ENCODE assay signal across 9 mouse cellular contexts in the genomic region with DNA sequence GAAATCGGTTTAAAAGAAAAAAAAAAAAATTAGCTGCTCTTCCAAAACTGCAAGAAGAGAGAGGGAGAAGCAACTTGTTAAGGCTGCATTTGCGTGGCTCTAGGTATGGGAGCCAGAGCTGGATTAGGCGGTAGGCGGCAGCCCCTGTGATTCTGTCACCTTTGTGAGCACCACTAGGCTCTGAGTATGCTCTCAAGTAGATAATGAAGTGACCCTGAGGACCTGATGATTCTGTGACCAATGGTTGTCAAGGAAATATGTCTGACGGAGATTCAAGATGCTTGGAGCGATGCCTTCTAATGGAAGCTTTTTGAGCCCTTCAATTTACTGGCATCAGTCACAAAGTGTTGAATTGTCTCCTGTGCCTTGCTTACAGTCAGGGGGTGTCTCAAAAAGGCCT.
DNase-seq lines count a peak whose midpoint lies in the region; ATAC-seq and TF ChIP-seq lines count a peak whose summit lies in the region.
"Had no signal": no experiment of that assay in that cellular context is flagged by ENCODE, and none has a peak within 500 bp of the region (broad histone marks: within the 10 kb centered on the region; RNA-seq: fewer than 3 reads in every experiment).

No protein-coding gene starts in this region.

- peaks cover 3% of the 10 kb centered on the region; the same call in 1 of the 2 replicates for H3K27me3 ChIP-seq in neural tube, embryonic 11.5 days (ENCODE audit: control insufficient read depth, insufficient read depth, low read length)
- no peaks in the 10 kb centered on the region for H3K27me3 ChIP-seq in limb, embryonic 15.5 days
- no peaks in the 10 kb centered on the region for H3K27me3 ChIP-seq in stomach, postnatal 0 days (ENCODE audit: control insufficient read depth, insufficient read depth, low read length)

- H3K36me3 ChIP-seq in neural tube, embryonic 11.5 days (ENCODE audit: control insufficient read depth, insufficient read depth, low read length), result no peaks in the 10 kb centered on the region
- peaks cover 6% of the 10 kb centered on the region; the same call in 1 of the 2 replicates for H3K36me3 ChIP-seq in limb, embryonic 15.5 days
- no peaks in the 10 kb centered on the region for H3K36me3 ChIP-seq in stomach, postnatal 0 days (ENCODE audit: control insufficient read depth, insufficient read depth, low read length)
- H3K36me3 ChIP-seq: liver, embryonic 12.5 days had no signal

- WGBS in neural tube, embryonic 11.5 days, result 17% methylated on average over 6 of the region's 6 CpGs
- 32% methylated on average over 6 of the region's 6 CpGs for WGBS in limb, embryonic 15.5 days
- WGBS in stomach, postnatal 0 days, result 53% methylated on average over 6 of the region's 6 CpGs

- DNase-seq in embryo, embryonic 11 days, result peak; percentile 41
- no peak for DNase-seq in embryo, embryonic 10 days (ENCODE audit: low spot score)
- no peak for DNase-seq in neural tube, embryonic 11.5 days (ENCODE audit: low spot score)
- DNase-seq in neural tube, embryonic 10.5 days (ENCODE audit: extremely low spot score, low spot score), result no peak
- no peak for DNase-seq in stomach, postnatal 0 days (ENCODE audit: low spot score)
- no peak for DNase-seq in adrenal gland, adult 18-20 months (ENCODE audit: low spot score in 2 of 2)
- no peak for DNase-seq in lung, postnatal 25 days (ENCODE audit: low spot score)

- ATAC-seq in neural tube, embryonic 11.5 days (ENCODE audit: insufficient read depth, low FRiP score, low TSS enrichment), result no peak
- ATAC-seq in limb, embryonic 15.5 days (ENCODE audit: insufficient number of reproducible peaks, low FRiP score, low TSS enrichment, low read depth), result no peak
- ATAC-seq in stomach, postnatal 0 days (ENCODE audit: low FRiP score, low TSS enrichment), result no peak
- ATAC-seq: liver, embryonic 12.5 days had no signal

- no peak for TF ChIP-seq CTCF in stomach, postnatal 0 days (IDR thresholded peaks at IDR 0.05; ENCODE audit: low read depth)

- H3K4me1 ChIP-seq in neural tube, embryonic 11.5 days (ENCODE audit: control insufficient read depth, insufficient read depth, low read length), result peaks cover 28% of the 10 kb centered on the region
- peaks cover 36% of the 10 kb centered on the region for H3K4me1 ChIP-seq in limb, embryonic 15.5 days
- H3K4me1 ChIP-seq in stomach, postnatal 0 days (replicated peaks; ENCODE audit: control insufficient read depth, insufficient read depth), result no peaks in the 10 kb centered on the region
- H3K4me1 ChIP-seq: liver, embryonic 12.5 days had no signal

- peak overlapping the region; percentile 16 for H3K9ac ChIP-seq in neural tube, embryonic 11.5 days (ENCODE audit: low read length)
- H3K9ac ChIP-seq in limb, embryonic 15.5 days, result 0 out of 2 replicates have a peak overlapping the region, but pooled peaks have one; percentile 10
- no peak overlapping the region for H3K9ac ChIP-seq in stomach, postnatal 0 days (ENCODE audit: low read length)
- H3K9ac ChIP-seq: liver, embryonic 12.5 days had no signal

- no peaks in the 10 kb centered on the region for H3K9me3 ChIP-seq in neural tube, embryonic 11.5 days (ENCODE audit: control insufficient read depth, low read length)
- no peaks in the 10 kb centered on the region for H3K9me3 ChIP-seq in limb, embryonic 15.5 days
- no peaks in the 10 kb centered on the region for H3K9me3 ChIP-seq in stomach, postnatal 0 days (ENCODE audit: control insufficient read depth, low read length)
- H3K9me3 ChIP-seq: liver, embryonic 12.5 days had no signal

- peak overlapping the region; percentile 89 for H3K4me3 ChIP-seq in neural tube, embryonic 11.5 days (ENCODE audit: low read depth, low read length)
- H3K4me3 ChIP-seq in limb, embryonic 15.5 days, result peak overlapping the region; percentile 80
- 0 out of 2 replicates have a peak overlapping the region, but pooled peaks have one; percentile 79 for H3K4me3 ChIP-seq in stomach, postnatal 0 days (ENCODE audit: low read depth, low read length)

- TF ChIP-seq EP300 in stomach, postnatal 0 days (optimal IDR thresholded peaks at IDR 0.05), result no peak

- peak overlapping the region; percentile 76 for H3K4me2 ChIP-seq in neural tube, embryonic 11.5 days (ENCODE audit: low read depth)
- H3K4me2 ChIP-seq in limb, embryonic 15.5 days, result peak overlapping the region; percentile 81
- H3K4me2 ChIP-seq in stomach, postnatal 0 days (replicated peaks; ENCODE audit: low read depth), result peak overlapping the region; percentile 85

- H3K27ac ChIP-seq in neural tube, embryonic 11.5 days (ENCODE audit: low read depth, low read length), result no peak overlapping the region
- no peak overlapping the region for H3K27ac ChIP-seq in limb, embryonic 15.5 days
- no peak overlapping the region for H3K27ac ChIP-seq in stomach, postnatal 0 days (replicated peaks)
- H3K27ac ChIP-seq: liver, embryonic 12.5 days had no signal
